Mouse (Mus musculus) heart, postnatal 36 days (tissue): ENCODE measurements at regions not wholly inside any gene's neighbourhood (a gene's known extent, or its start where the extent isn't known, plus 50 kb on each side); places are given as distances from the start of the nearest gene placed in this dataset.

Source experiments
- DNase-seq, 2 experiments: peaks; one replicate each; pipeline ENCODE4 v3.0.0; 2021 to 2022
- intact Hi-C: fragments of 180-260 bp; cut with DNase I; formaldehyde crosslinking; loops from one replicate; pipeline ENCODE4 v1.15.1; 2025

DNA sequence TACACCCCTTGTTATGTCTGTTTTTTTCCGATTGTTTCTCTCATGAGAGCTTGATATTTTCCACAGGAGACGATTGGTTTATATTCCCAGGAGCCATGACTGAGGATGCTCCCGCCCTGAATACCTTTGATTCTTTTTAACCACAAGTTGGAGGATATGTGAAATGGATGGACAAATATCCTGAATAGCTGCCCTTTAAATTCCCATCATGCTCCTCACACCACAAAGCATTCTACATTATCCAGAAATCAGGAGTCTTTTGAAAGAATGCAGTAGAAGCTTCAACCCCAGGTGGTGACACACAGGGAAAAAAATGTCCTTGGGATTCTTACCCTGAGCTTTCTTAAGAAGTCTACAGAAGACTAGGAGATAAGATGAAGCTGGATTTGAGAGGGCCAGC lies 727.9 kb downstream of the Inhba start:
- intact Hi-C loops = no loop called here
- DNase-seq = no peak

DNA sequence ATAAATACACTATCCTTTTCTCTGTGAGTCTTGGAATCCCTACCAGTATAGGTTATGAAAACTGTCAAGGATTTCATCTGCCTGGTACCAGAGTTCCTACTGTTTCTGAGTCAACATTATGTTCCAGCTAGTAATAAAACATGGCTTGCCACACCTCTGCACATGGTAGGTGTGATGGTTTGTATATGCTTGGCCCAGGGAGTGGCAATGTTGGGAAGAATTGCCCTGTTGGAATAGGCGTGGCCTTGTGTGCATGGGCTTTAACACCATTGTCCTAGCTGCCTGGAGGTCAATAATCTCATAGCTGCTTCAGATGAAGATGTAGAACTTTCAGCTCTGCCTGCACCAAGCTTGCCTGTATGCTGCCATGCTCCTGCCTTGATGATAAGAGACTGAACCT lies 732.6 kb downstream of the Inhba start:
- intact Hi-C loops = no loop called here
- DNase-seq = no peak

DNA sequence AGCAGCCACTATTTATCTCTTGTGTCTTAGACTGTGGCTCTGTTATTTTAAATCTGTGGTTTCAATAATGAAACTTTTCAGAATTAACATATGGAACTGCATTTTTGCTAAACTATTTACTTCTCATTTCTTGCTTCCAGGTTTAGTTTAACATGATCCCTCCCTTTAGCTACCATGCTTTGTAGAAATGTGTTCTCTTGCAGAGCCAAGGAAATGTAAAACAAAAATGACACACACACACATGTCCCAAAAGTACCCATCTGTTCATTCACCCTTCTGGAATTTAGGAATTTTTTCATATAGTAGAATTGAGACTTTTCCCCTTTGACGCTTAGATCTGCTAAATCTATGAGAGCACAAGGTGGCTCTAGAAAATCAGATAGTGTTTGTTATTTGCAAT lies 734.0 kb downstream of the Inhba start:
- no peak for DNase-seq
- intact Hi-C loops = no loop called here

DNA sequence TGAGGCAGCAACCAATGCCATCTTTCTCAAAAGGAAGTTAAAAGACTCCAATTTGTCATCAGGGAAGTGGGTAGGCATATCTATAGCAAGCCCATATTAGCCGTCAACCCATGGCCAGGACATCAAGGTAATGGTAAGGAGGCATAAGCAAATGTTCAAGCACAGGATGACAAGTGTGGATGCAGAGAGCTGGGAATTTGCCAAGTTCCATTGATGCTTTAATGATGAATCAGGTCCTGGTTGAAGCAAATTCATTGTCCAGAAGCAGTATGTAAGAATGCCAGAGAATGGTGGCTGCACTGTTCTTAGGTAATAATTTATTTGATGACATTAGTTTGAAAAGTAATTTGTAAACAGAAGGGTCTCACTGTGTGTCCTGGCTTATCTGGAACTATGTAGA lies 734.8 kb downstream of the Inhba start:
- DNase-seq = no peak
- intact Hi-C loops = no loop called here

DNA sequence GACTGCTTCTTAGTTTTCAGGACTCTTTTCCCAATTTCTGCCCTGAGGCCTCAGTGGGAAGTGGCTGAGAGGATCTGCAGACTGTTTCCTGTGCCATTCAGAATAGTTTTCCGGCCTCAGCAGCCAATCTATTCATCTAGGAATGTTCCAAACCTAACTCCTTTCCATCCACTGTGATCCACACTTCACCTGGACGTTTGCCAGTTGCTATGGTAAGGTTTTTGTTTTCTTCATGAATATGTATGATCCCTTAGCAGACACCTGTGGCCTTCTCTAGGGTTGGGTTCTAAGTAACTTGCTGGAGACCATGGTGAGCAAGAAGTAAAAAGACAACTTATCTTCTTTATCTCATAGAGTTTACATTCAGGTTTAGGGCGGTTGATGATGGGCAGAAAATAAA lies 744.6 kb downstream of the Inhba start:
- no peak for DNase-seq

DNA sequence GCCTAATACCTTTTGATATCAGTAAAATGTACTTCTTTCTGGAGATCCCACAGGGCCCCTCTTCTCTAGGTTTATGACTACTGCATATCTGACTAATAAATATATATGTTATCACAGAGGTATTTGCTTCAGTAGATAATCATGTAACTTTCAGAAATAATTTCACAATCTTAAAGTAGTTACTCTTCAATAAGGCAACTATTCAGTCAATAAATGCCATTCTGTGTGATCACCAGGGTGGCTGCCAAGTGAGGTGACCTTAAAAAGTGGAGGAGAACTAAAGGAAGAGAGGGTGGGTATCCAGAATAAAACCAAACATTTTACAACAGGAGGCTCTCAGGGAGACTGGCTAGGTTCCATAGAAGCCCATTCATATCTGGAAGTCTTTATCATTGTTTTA lies 748.4 kb downstream of the Inhba start:
- no peak for DNase-seq
- intact Hi-C loops = loop anchor here (5.0 to 10.0 kb wide), 4 partner anchors 43 to 748 kb away; partner anchors contain the start of gene Inhba

More for the DNA sequence above, 744.6 kb downstream of the Inhba start:
- intact Hi-C loops = no loop called here

DNA sequence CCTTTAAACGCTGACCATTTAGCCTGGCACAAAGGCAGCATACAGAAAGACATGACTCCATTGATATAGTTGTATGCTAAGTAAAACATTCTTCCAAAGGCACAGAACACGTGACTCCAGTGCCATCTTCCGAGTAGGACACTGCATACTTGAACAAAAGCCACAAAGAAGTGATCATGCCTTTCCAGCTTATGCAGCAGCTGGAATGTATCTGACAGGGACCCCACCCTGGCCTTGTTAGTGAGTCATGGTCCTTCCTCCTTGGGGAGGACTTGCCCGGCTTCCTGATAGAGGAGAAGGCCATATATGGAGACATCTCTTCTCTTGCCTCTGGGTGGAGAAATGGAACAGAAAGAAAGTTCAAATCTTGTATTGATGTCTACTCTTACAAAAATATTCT lies 749.8 kb downstream of the Inhba start:
- DNase-seq = peak; percentile 16 to 21
- intact Hi-C loops = loop anchor here (5.0 to 10.0 kb wide), 4 partner anchors 44 to 749 kb away; partner anchors contain the start of gene Inhba

DNA sequence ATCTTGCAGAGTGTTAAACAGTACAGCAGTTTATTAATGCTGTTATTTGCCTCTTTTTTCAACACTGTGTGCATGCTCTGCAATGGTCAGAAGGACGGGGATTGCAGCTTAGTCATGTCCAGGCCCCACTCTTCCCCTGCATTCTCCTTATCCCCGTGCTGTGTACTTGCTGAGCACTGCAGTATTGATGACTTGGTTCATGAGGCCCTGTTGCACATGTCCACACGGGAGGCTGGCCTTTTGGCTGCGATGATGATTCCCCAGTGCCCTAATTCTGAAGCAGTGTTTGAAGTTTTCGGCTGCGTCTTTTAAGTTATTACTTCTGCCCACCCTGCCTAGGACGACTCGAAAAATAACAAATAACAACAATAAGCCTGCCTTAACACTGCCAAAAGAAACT lies 750.7 kb downstream of the Inhba start:
- intact Hi-C loops = loop anchor here (5.0 to 10.0 kb wide), 4 partner anchors 45 to 750 kb away; partner anchors contain the start of gene Inhba
- no peak for DNase-seq

DNA sequence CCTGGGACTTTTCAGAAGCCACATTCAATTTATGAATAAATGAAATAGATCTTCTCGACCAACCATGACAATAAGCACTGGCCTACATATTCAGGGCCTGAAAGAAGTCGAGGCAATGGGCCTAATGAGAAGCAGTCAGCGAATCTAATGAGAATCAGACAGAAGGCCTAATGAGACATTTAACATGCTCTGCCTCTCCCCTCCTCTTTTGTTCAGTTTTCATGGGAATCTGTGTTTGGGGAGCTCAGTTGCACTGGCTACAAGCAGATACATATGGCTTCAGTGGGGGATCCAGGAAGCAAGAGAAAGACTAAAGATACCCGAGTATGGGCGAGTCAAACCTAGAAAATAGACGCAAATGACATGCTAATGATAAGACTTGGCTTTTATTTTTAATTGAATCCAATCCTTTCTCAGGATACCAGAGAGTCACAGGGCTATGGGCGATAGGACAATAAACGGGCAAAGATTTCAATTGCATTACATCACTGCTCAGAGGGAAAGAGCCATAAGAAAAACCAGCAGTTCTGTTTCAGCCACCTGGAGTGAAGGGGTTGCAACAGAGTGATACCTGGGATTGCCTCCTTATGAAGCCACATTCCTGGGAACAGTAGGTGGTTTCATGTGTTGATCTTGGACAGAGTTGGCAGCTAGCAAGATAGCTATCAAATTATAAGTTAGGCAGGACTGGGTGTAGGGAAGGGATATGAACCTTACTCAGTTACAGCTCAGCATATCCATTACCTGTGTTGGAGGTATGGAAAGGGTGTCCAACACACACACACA lies 751.3 kb downstream of the Inhba start:
- DNase-seq = no peak
- intact Hi-C loops = loop anchor here (5.0 to 10.0 kb wide), 4 partner anchors 46 to 751 kb away; partner anchors contain the start of gene Inhba

DNA sequence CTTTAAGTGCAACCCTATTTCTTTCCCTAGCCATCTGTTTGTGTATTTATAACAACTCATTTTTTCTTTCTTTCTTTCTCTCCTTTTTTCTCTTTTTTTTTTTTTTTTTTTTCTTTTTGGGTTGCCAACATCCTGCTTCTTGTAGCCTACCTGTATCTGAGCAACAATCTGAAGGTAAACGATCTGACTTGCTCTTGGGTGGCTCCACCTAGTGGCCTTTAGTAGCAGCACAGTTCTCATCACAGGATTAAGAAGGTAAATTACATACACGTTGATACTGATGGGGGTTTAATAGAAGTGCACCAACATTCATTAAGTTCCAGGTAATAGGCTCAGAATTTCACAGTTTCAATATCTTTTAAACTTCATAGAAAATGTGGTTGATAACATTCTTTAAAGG lies 752.1 kb downstream of the Inhba start:
- intact Hi-C loops = loop anchor here (5.0 to 10.0 kb wide), 4 partner anchors 46 to 751 kb away; partner anchors contain the start of gene Inhba
- peak; percentile 9 to 18 for DNase-seq

DNA sequence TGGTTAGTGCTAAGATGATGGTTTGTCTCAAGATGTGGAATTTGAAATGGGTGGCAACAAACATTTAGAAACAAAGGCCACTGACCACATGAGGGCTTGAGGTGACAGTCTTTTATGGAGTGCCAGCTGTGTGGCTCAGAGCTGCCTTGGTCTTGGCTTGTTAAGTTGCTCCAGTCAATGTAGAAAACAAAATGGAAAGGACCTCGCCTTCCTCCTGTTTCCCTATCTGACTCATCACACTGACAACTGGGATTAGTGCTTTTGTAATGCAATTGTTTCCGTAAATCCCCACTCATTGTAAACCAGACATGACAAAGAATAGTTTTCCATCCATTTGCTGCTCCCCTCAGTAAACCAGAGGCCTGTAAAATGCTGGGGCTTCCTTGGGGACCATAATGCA lies 757.8 kb downstream of the Inhba start:
- DNase-seq = no peak
- intact Hi-C loops = loop anchor here (10.0 kb wide), 1 partner anchor 665 kb away; no protein-coding TSS in a partner anchor

DNA sequence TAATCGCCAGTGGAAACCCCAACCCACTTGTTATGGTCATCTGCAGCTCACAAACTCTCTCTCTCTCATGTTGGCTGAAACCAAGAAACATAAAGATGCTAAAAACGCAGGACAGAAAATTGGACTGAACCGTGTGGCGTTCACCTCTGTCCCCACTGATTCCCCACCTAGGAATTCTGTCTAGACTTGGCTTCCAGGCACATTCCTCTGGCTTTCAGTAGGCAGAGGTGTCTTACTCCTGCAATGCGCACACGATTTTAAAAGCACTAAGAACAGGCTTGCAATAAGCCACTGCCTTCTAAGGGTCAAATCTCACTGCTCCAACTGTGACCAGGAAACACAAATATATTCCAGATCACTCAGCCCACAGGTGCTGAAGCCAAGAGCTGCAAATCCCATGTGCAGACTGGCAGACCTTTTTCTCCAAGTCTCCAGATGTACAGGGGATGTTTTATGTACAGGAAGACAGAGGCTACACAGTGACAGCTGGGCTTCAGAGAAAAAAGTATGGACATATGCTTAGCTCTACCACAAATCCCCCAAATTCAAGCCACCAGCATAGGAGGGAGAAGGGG lies 758.3 kb downstream of the Inhba start:
- no peak for DNase-seq
- intact Hi-C loops = loop anchor here (10.0 kb wide), 1 partner anchor 665 kb away; no protein-coding TSS in a partner anchor

DNA sequence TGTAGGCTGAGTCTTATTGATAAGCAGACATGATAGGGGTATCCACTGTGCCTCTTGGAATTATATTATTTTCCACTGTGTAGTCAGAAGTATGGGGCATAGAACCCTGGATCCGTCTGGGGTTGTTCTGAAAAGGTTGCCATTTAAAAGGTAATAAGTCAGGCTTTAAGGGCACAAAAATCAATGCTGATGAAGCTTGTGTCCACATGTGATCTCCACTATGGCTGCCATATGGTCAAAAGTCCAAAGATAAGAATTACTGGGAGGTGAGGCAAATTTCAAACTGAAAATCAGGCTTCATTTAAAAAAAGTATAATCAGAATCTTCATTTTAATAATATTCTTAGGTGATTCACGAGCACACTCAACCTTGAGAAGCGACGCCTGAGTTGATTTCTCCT lies 760.2 kb downstream of the Inhba start:
- intact Hi-C loops = no loop called here
- DNase-seq = no peak

DNA sequence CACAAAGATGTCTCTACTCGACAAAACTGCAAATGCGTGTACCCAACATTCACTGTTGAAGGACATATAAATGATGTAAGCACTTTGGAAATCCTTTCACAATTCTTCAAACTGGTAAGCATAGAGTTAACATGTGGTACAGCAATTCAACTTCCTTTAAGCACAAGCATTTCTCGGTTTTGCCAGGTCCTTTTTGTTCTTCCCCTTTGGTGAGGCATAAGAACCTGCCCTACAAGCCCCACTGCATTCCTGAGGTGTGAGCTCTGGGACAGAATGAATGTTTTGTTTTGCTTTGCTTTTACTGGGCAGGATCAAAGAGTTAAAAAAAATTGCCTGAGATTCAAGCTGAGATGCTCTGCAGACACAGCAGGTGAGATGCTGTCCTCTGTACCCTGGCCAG lies 793.9 kb downstream of the Inhba start:
- DNase-seq = no peak
- intact Hi-C loops = no loop called here
